Mouse (Mus musculus): ENCODE measurements around the gene Glyctk.
"Not testable (repeated sequence)": the region's sequence is repeated elsewhere in the genome, so short reads cannot be mapped to it uniquely, and the experiment has no call there.

The Glyctk gene

GRCm38 (mm10) chr9:106175552-106176200 is 17.7 kb upstream of the Glyctk start:
- no peak for DNase-seq

DNA sequence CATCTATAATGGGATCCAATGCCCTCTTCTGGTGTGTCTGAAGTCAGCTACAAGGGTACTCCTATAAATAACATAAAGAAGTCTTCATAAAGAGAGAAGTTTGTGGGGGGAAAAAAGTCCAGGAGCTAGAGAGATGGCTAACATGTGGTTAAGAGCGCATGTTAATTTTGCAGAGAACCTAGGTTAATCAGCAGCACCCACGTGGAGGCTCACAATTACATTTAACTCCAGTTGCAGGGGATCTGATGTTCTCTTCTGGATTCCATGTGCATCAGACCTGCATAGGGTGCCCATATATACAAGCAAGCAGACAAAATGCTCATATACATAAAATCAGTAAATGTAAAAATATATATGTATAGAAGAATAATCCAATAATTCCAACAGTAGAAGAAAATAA is 15.4 kb upstream of the Glyctk start:
- no peak for DNase-seq

DNA sequence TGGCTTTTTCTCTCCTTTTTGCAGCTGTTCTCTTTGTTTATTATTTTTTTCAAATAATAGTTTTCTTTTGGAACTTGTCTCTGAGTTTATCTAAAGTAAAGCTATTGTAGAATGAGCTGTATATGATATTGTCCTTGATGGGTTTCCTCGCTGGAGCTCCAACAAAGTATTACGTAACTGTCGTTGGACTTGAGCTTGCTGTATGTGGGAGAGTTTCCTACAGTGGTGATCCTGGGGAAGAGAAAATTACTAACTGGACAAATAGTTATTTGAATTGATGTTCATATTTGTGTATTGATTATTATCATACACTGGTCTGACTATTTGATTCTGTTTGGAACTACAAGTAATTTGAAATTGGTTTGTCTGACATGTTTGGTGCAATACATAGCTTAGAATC is 14.6 kb upstream of the Glyctk start:
- no peak for DNase-seq

- peak; percentile 87 for DNase-seq
Measured at GRCm38 (mm10) chr9:106171346-106172158, 13.6 kb upstream of the Glyctk start.

- peak; percentile 89 for DNase-seq
Measured at GRCm38 (mm10) chr9:106170556-106171345, 12.8 kb upstream of the Glyctk start, which contains the start of gene Wdr82. TSS of gene Wdr82 (plus strand) at chr9:106170928.

DNA sequence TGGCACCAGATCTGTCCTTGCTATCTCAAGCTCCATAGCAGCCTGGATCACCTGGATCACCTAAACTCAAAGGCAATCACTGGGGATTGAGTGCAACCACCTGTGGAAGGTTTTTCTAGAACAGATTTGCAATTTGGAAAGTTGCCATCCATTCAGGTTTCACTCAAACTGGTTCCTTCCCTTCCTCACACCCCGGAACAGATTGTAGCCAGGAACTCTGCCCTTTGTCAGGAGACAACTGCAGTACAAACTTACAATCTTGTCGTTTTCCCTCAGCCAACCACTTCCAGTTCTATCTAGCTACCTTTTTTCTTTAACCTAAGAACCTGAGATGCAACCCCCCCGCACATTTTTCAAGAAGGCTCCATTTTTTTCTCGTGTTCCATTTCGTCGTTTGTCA is 12.0 kb upstream of the Glyctk start:
- DNase-seq, result peak; percentile 49

- not testable (repeated sequence) for DNase-seq
Measured at GRCm38 (mm10) chr9:106169006-106169405, 11.1 kb upstream of the Glyctk start.

DNA sequence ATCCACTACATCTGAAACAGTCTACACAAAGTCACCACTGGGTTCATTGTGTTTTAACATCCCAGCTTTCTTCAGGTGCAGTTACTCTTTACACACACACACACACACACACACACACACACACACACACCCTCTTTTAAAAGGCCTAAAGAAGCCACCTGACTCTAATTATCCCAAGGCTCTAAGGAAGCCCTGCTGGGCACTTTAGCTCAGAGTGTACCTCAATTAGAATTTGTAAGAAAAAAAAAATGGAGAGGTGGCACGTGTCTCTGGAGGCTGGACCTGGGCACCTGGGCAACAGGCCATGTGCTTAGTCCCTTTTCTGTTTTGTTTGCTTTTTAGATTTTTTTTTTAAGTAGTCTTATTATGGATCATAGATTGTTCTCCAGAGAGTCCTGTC is 9.8 kb upstream of the Glyctk start:
- no peak for DNase-seq

DNA sequence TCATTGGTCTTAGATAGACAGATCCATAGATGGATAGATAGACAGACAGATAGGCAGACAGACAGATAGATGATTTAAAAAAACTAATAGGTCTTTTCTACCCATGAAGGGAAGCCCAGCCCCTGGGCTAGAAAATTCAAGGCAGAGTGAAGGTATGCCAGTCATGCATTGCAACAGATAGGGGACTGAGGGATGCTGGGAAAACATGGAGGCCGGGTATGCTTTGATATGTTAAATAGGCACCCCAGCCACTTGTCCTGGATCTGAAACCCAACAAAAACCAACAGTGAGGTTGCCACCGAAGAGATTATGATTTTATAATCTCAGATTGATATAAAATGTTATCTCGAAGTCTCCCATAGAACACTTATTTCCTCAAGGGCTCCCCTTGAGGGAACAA is 9.3 kb upstream of the Glyctk start:
- no peak for DNase-seq

GRCm38 (mm10) chr9:106166709-106167108 is 8.8 kb upstream of the Glyctk start:
- no peak for DNase-seq

GRCm38 (mm10) chr9:106160426-106160825 is 2.5 kb upstream of the Glyctk start:
- no peak for DNase-seq

DNA sequence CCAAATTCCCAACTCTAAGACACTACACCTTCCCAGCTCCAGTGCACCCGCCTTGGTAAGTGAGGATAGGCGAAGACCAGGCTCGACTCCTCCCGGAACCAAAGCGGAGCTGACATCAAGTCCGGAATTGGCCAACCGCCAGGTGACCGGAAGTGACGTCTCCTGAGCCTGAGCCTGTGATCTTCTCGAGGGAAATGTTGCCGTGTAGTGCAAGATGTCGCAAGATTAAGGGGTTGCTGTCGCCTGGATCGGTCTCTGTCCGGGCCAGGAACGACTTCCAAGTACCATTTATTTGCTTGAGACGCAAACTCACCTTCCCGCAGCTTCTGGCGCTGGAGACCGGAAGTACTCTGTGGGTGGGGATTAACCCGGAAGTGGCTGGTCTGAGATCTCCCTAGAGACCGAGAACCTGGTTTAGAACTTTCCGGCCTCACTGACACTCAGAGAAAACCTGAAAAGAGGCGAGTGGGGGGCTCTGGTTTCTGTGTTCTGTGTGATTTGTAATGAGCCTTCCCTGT is 1.9 kb upstream of the Glyctk start:
- peak; percentile 94 for DNase-seq

GRCm38 (mm10) chr9:106159237-106159636 is 1.3 kb upstream of the Glyctk start:
- peak; percentile 28 for DNase-seq

DNA sequence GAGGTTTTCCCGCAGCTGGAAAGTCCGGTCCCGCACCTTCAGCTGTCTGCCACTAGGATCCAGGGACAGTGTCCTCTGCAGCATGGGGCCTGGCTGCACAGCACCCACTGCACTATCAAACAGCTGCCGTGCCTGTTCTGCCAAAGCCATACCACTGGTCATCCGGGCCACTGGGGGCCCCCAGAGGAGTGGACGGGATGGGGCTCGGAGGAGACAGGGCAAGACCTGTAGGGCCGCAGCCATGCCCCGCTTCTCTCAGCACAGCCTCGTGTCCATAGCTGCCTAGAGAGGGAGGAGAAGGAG is 364 bp downstream of the Glyctk start:
- DNase-seq, result peak; percentile 42

GRCm38 (mm10) chr9:106156921-106157622 is 866 bp downstream of the Glyctk start:
- peak; percentile 37 for DNase-seq

DNA sequence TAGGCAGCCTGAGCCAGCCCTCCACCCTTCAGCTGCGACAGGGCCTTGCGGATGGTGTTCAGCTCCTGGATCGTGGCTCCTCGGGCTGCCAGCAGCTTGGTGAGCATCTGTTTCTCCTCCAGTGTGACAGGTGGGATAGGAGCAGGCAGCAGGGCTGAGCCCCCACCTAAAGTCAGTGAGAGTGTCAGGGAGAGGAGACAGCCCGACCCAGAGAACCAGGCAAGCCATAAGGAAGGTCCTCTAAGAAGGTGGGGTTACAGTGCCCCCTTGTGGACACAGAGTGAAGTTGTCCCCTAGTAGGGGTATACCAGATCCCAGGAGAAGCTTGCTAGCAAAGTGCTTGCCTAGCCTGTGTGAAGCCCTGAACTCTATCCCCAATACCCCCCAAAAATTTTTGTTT is 1.5 kb downstream of the Glyctk start:
- peak; percentile 71 for DNase-seq

GRCm38 (mm10) chr9:106154106-106154505 is 3.8 kb downstream of the Glyctk start:
- DNase-seq, result peak; percentile 43

GRCm38 (mm10) chr9:106149399-106149754 is 8.6 kb downstream of the Glyctk start:
- DNase-seq, result no peak

DNA sequence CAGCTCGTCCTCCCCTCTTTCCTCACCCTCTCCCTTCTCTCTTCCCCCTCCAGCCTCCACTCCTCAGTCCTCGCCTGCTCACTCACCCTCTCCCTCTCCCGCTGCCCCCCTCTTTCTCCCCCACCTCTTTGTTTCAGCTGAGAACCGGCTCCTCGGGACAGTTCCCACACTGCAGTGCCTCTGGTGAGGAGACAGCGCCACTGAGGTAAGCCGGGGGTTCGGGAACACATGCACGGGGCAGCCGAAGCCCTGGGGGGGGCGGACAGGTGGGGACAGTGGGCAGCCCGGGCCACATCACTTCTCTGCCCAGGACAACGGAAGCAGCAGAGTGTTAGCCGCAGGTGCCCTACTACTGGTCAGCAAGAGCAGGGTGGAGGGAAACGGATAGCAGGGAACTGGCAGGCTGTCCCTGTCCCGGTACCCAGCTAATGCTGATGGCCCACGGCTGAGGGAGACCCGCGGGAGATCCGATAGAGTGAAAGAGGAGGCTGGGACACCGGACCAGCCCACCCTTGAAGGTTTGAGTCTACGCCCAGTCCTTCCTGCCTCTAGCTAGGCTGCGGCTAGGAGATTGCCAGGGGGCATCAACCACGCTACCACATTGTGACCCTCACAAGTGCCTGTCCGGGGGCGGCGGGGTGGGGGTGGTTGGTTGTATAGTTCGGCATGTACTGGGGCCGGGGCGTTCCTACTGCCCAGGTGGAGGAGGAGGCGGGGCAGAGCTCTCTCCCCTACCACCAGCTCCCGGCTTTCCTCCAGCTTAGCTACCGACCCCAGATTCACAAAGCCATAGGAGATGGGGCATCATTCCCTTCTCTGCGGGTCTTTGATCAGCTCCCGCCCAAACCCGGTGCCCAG is 9.2 kb downstream of the Glyctk start:
- no peak for DNase-seq

- DNase-seq, result no peak
Measured at GRCm38 (mm10) chr9:106147851-106148431, 10.0 kb downstream of the Glyctk start.

GRCm38 (mm10) chr9:106147281-106147680 is 10.7 kb downstream of the Glyctk start:
- no peak for DNase-seq

DNA sequence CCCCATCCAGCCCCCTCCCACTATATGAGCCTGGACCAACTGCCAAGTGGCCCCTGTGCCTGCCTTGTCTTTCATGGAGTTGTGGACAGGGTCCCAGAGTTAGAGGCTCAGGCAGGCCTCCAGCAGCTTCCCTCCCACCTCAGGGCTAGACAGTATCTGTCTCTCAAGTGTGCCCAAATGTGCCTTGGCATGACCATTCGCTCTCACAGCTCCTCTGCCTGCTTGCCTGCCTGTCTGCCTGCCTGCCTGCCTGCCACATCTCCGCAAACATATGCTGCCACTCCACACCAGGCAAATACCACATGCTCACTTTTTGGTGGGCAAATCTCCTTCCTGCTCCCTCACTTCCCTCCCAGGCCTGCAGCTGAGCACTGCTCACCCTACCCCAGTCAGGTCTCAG is 12.4 kb downstream of the Glyctk start:
- DNase-seq, result no peak
